Mouse (Mus musculus): ENCODE measurements around the gene Pdia5. TPM values are rescaled to one million over a fixed set of nuclear protein-coding genes. Genes with fewer than 3 reads are reported as not detected.
A peak's percentile ranks its signal among the peaks of the same experiment; 100 is the strongest.

Pdia5 gene
- polyA plus RNA-seq (2015; fragmentation: Nextera tagmentation; extraction: Ambion mirVana): 52.5 and 62.0 TPM in 2 replicates

DNA sequence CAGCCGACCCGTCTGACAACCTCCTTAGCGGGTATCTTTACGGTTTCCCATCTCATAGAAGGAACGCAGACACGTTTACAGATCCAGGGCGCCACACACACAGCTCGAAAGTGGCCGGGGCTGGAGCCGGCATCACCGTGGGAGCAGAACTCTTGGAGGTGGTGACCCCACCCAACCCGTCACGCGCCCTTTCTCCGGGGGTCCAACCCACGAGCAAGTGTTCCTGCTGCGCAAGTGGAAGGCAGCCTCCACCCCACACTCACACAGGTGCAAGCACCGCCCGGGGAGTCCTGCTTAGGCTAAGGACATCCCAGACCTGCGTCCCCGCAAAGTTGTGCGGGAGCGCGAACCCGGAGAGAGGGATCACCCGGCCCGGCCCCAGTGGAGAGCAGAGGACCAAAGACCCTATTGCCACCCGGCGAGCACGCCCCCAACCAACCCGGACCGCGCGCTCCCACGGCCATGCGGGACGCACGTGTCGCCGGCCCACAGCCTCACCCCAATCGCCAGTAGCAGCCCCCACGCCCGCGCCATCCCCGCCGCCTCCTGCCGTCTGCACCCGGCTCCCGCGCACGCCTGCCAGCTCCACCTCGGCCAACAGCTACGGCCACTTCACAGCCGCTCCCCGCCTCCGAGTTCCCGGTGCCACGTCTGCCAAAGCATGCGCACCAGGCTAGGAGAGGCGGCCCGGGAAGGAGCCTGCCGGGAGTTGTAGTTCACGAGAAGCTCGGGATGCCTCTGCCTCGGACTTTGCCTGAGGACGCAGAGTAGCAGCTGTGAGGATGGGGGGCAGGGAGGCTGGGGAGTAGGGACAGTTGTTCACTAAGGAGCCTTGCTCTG is at the start of gene Pdia5:
Gene Pdia5 (minus strand): TSS at position 643 of the 840 bp plus-strand sequence.
- peak within 1 kb of the TSS; percentile 84 for H3K4me2 ChIP-seq (replicated peaks; ENCODE audit: low read depth, low read length)
- peak within 1 kb of the TSS; percentile 80 for H3K9ac ChIP-seq (replicated peaks; ENCODE audit: low read length)
- H3K36me3 ChIP-seq (ENCODE audit: insufficient read depth, low read length): no peaks in the 10 kb centered on the region
- peak within 1 kb of the TSS; percentile 84 for H3K4me3 ChIP-seq (ENCODE audit: low read length)
- H3K27ac ChIP-seq (ENCODE audit: low read length): no peak within 1 kb of the TSS
- H3K9me3 ChIP-seq (ENCODE audit: low read length): no peaks in the 10 kb centered on the region
- no peaks in the 10 kb centered on the region for H3K27me3 ChIP-seq (ENCODE audit: insufficient read depth, low read length)
- peaks cover 17% of the 10 kb centered on the region for H3K4me1 ChIP-seq (ENCODE audit: insufficient read depth, low read length)
- under 1% methylated on average over 66 of the region's 66 CpGs for WGBS
- ATAC-seq (ENCODE audit: low FRiP score, low TSS enrichment): peak; percentile 96

DNA sequence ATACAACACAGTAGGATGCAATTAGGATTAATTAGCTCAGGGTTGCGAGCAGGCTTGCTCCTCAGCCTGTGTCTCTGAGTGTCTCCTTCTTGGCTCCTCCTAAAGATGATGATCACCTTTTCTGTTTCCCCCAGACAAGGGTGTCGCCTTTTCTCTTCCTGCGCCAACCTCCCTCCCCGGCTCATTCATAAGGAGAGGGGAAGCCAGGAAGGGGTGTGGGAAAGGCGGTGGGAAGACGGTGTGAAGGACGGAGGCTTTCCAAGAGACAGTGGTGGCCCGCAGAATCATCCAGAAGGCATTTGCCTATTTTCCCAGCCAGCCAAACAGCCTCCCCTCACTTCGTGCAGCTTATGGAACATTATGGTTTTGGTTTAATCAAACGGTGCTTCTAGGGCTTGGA is 48.4 kb upstream of the Pdia5 start:
- H3K36me3 ChIP-seq (ENCODE audit: insufficient read depth, low read length): no peaks in the 10 kb centered on the region
- peaks cover 28% of the 10 kb centered on the region for H3K27me3 ChIP-seq (ENCODE audit: insufficient read depth, low read length)
- no peaks in the 10 kb centered on the region for H3K9me3 ChIP-seq (ENCODE audit: low read length)
- peaks cover 20% of the 10 kb centered on the region for H3K4me1 ChIP-seq (ENCODE audit: insufficient read depth, low read length)
- H3K27ac ChIP-seq (ENCODE audit: low read length): no peak overlapping the region
- H3K4me3 ChIP-seq (ENCODE audit: low read length): no peak overlapping the region
- WGBS: 51% methylated on average over 10 of the region's 10 CpGs
- H3K9ac ChIP-seq (replicated peaks; ENCODE audit: low read length): no peak overlapping the region
- ATAC-seq (ENCODE audit: low FRiP score, low TSS enrichment): no peak
- H3K4me2 ChIP-seq (replicated peaks; ENCODE audit: low read depth, low read length): no peak overlapping the region

DNA sequence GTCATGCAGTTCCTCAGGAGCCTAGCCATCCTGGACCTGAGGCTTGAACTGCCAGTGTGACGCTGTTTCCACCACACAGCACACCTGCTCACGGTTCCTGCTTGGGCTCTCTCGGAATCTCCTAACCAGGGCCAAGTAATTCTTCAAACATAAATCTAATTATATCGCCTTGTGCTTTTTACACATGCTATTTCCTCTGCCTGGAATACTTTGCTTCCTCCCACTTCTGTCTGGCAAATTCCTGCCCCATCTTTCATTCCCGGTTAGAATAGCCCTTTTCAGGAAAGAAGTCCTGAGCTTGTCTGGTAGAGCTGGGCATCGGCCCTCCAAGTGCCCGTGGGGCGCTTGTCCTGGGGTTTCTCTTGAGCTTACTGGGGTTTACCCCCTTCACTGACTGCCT is 47.0 kb upstream of the Pdia5 start:
- Histone ChIP-seq H3K36me3 (ENCODE audit: insufficient read depth, low read length) (no peaks in the 10 kb centered on the region), H3K4me3 (ENCODE audit: low read length) (no peak overlapping the region), H3K4me2 (replicated peaks; ENCODE audit: low read depth, low read length) (no peak overlapping the region), H3K4me1 (ENCODE audit: insufficient read depth, low read length) (peaks cover 17% of the 10 kb centered on the region), H3K27me3 (ENCODE audit: insufficient read depth, low read length) (peaks cover 20% of the 10 kb centered on the region), H3K9ac (replicated peaks; ENCODE audit: low read length) (no peak overlapping the region), H3K27ac (ENCODE audit: low read length) (no peak overlapping the region), H3K9me3 (ENCODE audit: low read length) (no peaks in the 10 kb centered on the region)
- no peak for ATAC-seq (ENCODE audit: low FRiP score, low TSS enrichment)
- 53% methylated on average over 8 of the region's 8 CpGs for WGBS

DNA sequence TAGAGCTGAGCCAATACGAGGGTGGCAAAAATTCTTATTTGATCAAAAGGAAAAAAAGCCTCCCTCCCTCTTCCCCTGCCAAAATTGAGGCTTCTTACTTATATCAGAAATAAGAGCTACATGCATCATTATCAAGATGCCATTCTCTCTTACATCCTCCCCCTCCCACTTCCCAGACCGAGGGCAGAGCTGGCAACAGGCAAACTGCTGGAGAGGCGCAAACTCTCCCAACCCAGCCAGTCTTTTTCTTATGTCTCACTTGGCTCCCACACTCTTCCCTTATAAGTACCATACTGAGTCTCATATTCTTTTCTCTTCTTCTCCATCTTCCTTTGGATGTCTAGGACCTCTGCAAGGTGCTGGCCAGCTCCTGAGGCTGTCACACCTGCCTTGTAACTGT is 44.0 kb upstream of the Pdia5 start:
- H3K27ac ChIP-seq (ENCODE audit: low read length): no peak overlapping the region
- no peaks in the 10 kb centered on the region for H3K9me3 ChIP-seq (ENCODE audit: low read length)
- H3K4me3 ChIP-seq (ENCODE audit: low read length): no peak overlapping the region
- no peaks in the 10 kb centered on the region for H3K36me3 ChIP-seq (ENCODE audit: insufficient read depth, low read length)
- H3K9ac ChIP-seq (replicated peaks; ENCODE audit: low read length): no peak overlapping the region
- no peak overlapping the region for H3K4me2 ChIP-seq (replicated peaks; ENCODE audit: low read depth, low read length)
- H3K27me3 ChIP-seq (ENCODE audit: insufficient read depth, low read length): peaks cover 13% of the 10 kb centered on the region
- WGBS: 53% methylated on average over 3 of the region's 3 CpGs
- no peak for ATAC-seq (ENCODE audit: low FRiP score, low TSS enrichment)
- H3K4me1 ChIP-seq (ENCODE audit: insufficient read depth, low read length): no peaks in the 10 kb centered on the region

DNA sequence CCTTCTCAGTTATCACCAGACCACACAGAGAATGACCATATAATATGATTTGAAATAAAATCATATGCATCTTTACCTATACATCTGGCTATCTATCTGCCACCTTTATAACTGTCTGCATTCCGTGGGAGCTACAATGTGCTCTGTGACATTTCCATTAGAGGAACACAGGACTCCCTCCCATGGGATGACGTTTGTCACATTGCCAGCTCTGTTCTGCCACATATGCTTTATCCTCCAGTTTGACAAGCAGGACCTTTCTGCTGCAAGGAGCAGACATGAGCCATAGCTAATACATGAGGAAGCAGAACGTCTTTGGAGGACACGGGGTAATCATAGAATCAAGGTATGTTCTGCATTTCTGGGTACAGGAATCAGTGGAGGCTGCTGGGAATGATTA is 33.5 kb upstream of the Pdia5 start:
- Histone ChIP-seq H3K27ac (ENCODE audit: low read length) (no peak overlapping the region), H3K4me2 (replicated peaks; ENCODE audit: low read depth, low read length) (no peak overlapping the region), H3K9me3 (ENCODE audit: low read length) (no peaks in the 10 kb centered on the region), H3K4me3 (ENCODE audit: low read length) (no peak overlapping the region), H3K27me3 (ENCODE audit: insufficient read depth, low read length) (no peaks in the 10 kb centered on the region), H3K9ac (replicated peaks; ENCODE audit: low read length) (no peak overlapping the region), H3K36me3 (ENCODE audit: insufficient read depth, low read length) (no peaks in the 10 kb centered on the region), H3K4me1 (ENCODE audit: insufficient read depth, low read length) (peaks cover 6% of the 10 kb centered on the region)
- WGBS: 62% methylated on average over 4 of the region's 4 CpGs
- no peak for ATAC-seq (ENCODE audit: low FRiP score, low TSS enrichment)

DNA sequence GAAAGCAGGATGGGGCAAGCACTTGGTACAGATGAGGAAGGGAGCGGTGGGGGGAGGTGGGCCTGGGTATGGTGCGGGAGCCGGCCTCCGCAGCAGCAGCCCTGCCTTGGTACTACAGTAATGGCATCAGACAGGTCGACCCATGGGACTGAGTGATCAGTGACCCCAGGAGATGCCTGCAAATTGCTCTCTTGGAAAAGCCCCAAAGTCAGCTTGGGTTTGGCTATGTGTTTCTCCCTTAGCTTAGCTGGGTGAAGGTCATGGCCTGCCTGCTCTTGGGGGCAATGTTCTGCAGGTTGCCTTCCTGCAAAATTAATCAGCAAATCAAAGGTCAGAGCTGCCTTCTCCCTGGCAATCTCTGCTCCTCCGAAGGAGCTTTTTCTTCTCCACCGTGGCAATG is 28.6 kb upstream of the Pdia5 start:
- Histone ChIP-seq H3K27ac (ENCODE audit: low read length) (no peak overlapping the region), H3K36me3 (ENCODE audit: insufficient read depth, low read length) (no peaks in the 10 kb centered on the region), H3K9me3 (ENCODE audit: low read length) (no peaks in the 10 kb centered on the region), H3K4me1 (ENCODE audit: insufficient read depth, low read length) (peaks cover 32% of the 10 kb centered on the region), H3K4me2 (replicated peaks; ENCODE audit: low read depth, low read length) (no peak overlapping the region), H3K27me3 (ENCODE audit: insufficient read depth, low read length) (no peaks in the 10 kb centered on the region), H3K4me3 (ENCODE audit: low read length) (no peak overlapping the region), H3K9ac (replicated peaks; ENCODE audit: low read length) (no peak overlapping the region)
- 29% methylated on average over 7 of the region's 7 CpGs for WGBS
- peak; percentile 39; the same call in 1 of the 2 replicates for ATAC-seq (ENCODE audit: low FRiP score, low TSS enrichment)

DNA sequence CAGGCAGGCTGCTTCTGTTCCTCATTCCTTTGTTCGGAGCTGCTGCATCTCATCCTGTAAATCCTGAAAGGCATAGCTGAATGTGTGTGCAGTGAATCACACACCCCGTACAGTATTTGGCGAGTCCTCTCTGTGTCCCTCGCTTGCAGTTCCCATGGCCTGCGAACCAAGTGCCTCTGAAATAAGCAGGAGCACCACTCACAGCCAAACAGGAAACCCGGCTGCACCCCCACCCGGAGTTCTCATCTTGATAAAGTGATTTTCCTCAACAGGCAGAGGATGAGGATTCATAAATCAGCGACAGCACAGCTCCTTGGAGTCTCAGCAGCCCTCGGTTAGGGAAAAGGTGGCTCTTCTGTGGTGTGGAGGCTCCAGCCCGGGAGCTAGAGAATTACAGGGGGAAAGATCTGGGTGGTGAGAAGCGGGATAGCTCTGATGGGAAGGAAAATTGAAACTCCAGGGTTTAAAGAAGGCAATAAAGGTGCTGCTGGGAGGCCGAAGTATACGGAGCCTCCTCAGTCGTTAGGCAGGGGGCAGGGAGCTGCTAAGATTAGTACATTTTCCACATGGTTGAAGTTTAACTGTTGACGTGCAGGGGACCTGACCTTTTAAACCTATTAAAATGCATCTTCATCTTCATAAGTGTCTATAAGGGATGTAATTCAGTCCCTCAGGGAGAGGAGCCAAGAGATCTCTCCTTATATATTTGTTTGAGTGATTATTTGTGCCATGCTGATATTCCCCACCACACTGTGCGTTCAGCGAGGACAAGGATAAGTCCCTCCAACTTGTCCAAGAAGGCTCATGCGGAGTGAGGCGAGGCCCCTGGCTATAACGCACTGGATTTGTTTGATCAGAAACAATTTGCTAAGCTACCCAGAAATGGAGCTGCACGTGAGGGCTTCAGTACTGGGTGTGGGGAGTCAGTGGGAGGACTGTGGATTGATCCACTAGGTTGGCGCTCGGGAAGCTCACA is 27.6 kb upstream of the Pdia5 start:
- peak; percentile 74 for ATAC-seq (ENCODE audit: low FRiP score, low TSS enrichment)
- Histone ChIP-seq H3K4me2 (replicated peaks; ENCODE audit: low read depth, low read length) (peak overlapping the region; percentile 41), H3K36me3 (ENCODE audit: insufficient read depth, low read length) (no peaks in the 10 kb centered on the region), H3K4me1 (ENCODE audit: insufficient read depth, low read length) (peaks cover 32% of the 10 kb centered on the region), H3K9me3 (ENCODE audit: low read length) (no peaks in the 10 kb centered on the region), H3K9ac (replicated peaks; ENCODE audit: low read length) (peak overlapping the region; percentile 37; the same call in 1 of the 2 replicates), H3K27me3 (ENCODE audit: insufficient read depth, low read length) (no peaks in the 10 kb centered on the region), H3K27ac (ENCODE audit: low read length) (peak overlapping the region; percentile 77), H3K4me3 (ENCODE audit: low read length) (0 out of 2 replicates have a peak overlapping the region, but pooled peaks have one; percentile 0)
- WGBS: 32% methylated on average over 23 of the region's 23 CpGs

DNA sequence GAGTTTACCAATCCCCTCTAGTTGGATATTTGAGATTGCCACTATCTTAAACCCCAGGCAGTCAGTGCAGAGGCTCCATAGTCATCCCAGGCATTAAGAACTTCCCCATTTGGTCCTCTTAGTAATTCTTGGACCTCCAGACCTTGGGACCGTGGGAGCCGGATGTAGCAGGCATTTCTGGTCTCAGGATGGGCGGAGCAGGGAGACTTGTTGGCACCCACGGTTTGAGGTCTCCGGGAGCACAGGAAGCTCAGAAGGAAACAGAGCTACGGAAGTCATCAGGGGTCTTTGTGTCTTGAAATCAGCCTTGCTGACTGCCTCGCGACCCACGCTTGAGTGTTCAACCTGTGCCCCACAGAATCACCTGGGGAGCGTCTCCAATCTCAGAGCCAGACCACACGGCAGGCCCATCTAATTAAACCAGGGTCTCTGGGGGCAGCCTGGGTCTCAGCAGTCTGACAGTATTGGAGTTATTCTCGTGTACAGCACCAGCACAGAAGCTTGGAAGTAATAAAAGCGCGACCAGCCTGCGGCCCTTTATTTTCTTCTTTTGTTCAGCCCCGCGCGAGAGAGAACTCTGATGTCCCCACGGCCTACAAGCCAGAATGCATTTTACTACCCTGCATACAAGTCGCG is 25.4 kb upstream of the Pdia5 start:
- H3K4me2 ChIP-seq (replicated peaks; ENCODE audit: low read depth, low read length): peak overlapping the region; percentile 19; the same call in 1 of the 2 replicates
- peaks cover 32% of the 10 kb centered on the region for H3K4me1 ChIP-seq (ENCODE audit: insufficient read depth, low read length)
- ATAC-seq (ENCODE audit: low FRiP score, low TSS enrichment): no peak
- no peaks in the 10 kb centered on the region for H3K27me3 ChIP-seq (ENCODE audit: insufficient read depth, low read length)
- no peaks in the 10 kb centered on the region for H3K9me3 ChIP-seq (ENCODE audit: low read length)
- 0 out of 2 replicates have a peak overlapping the region, but pooled peaks have one; percentile 15 for H3K9ac ChIP-seq (replicated peaks; ENCODE audit: low read length)
- no peak overlapping the region for H3K4me3 ChIP-seq (ENCODE audit: low read length)
- H3K27ac ChIP-seq (ENCODE audit: low read length): no peak overlapping the region
- 41% methylated on average over 21 of the region's 21 CpGs for WGBS
- H3K36me3 ChIP-seq (ENCODE audit: insufficient read depth, low read length): no peaks in the 10 kb centered on the region

DNA sequence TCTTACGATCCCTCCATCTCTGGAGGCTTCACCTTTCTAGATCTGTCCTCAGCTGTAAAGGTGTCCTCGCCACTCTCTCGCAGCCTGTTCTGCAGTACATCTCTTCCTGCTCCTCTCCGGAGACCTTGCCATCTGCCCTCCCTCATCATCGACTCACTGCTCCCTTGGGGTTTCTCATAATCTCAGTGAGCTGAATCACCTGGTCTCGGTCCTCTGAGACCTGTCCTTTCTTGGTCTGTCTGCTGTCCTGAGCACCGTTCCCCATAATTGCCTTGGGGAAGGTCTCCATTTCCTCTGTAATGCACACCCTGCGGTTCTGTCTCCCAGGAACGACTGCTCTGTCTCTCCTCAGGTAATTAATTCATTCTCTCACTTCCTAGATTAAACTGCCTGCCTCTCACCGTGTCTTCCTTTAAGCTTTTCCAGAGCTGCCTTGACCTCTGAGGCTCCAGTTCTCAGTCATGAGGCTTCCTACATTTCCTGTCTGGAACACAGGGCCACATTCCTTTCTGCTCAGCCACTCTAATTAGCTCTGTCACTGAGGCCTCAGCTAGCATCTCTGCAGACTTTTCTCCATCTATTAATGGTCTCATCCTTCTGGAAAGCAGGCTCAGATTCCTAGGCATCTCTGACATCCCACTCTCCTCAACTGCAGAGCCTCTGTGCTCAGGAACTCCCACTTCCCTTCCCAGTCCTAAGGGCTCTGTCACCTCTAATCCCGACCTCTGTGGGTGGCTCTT is 18.8 kb upstream of the Pdia5 start:
- no peak overlapping the region for H3K4me3 ChIP-seq (ENCODE audit: low read length)
- no peak overlapping the region for H3K9ac ChIP-seq (replicated peaks; ENCODE audit: low read length)
- H3K4me2 ChIP-seq (replicated peaks; ENCODE audit: low read depth, low read length): no peak overlapping the region
- no peak overlapping the region for H3K27ac ChIP-seq (ENCODE audit: low read length)
- H3K27me3 ChIP-seq (ENCODE audit: insufficient read depth, low read length): no peaks in the 10 kb centered on the region
- ATAC-seq (ENCODE audit: low FRiP score, low TSS enrichment): no peak
- peaks cover 8% of the 10 kb centered on the region for H3K4me1 ChIP-seq (ENCODE audit: insufficient read depth, low read length)
- WGBS: 42% methylated on average over 11 of the region's 11 CpGs
- no peaks in the 10 kb centered on the region for H3K36me3 ChIP-seq (ENCODE audit: insufficient read depth, low read length)
- H3K9me3 ChIP-seq (ENCODE audit: low read length): no peaks in the 10 kb centered on the region
